Mouse (Mus musculus): ENCODE measurements around the gene Ech1. TPM values are rescaled to one million over a fixed set of nuclear protein-coding genes. Genes with fewer than 3 reads are reported as not detected.

Gene Ech1
- polyA plus RNA-seq, 1 experiment, result 132 TPM

DNA sequence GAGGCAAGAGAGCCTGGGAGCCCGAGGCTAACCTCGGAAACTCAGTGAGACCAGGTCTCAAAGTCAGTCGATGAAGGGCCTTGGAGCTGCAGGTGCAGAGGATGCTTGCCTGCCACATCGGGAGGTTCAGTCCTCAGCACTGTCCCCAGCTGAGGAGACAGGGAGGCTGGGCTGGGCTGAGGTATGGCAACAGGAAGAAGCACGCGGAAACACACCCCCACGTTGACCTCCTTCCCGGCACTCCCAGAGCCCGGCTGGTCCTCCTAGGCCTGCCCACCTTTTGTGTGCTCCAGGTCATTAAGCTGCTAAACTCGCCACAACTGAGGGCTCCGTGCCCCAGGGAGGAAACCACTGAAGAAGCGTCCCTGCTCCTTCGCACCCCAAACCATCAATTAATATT, 56.2 kb downstream of the Ech1 start, which contains the start of gene Capn12:
Capn12 (plus strand) TSS at position 224 of the 400 bp plus-strand sequence.
- no peaks in the 10 kb centered on the region for H3K79me2 ChIP-seq (ENCODE audit: control insufficient read depth, insufficient read depth)
- H3K36me3 ChIP-seq (ENCODE audit: control insufficient read depth, insufficient read depth), result no peaks in the 10 kb centered on the region
- H3ac ChIP-seq (ENCODE audit: control insufficient read depth, insufficient read length), result no peak within 1 kb of the TSS
- H3K4me2 ChIP-seq (ENCODE audit: low read depth), result no peak within 1 kb of the TSS
- H3K27me3 ChIP-seq (ENCODE audit: control insufficient read depth, insufficient read depth, insufficient read length), result no peaks in the 10 kb centered on the region
- TF ChIP-seq MYOD1 (IDR thresholded peaks at IDR 0.05; ENCODE audit: control insufficient read depth in 1 of 3, insufficient read length in 2 of 3, low read depth in 2 of 3), result no peak
- no peak for TF ChIP-seq POLR2A (IDR thresholded peaks at IDR 0.05; ENCODE audit: insufficient read length, low read depth)
- no peak for TF ChIP-seq TCF3 (IDR thresholded peaks at IDR 0.05; ENCODE audit: insufficient read length, low read depth)
- TF ChIP-seq MYOG (IDR thresholded peaks at IDR 0.05; ENCODE audit: control insufficient read depth in 1 of 3, insufficient read depth in 1 of 3, insufficient read length in 2 of 3, low read depth in 2 of 3), result no peak
- TF ChIP-seq CEBPB (IDR thresholded peaks at IDR 0.05; ENCODE audit: insufficient read depth, poor library complexity, severe bottlenecking), result no peak
- no peak for TF ChIP-seq USF1 (IDR thresholded peaks at IDR 0.05; ENCODE audit: low read depth)
- TF ChIP-seq MAX (IDR thresholded peaks at IDR 0.05; ENCODE audit: low read depth), result no peak
- no peak for TF ChIP-seq POLR2AphosphoS2 (IDR thresholded peaks at IDR 0.05; ENCODE audit: insufficient read length, low read depth)
- TF ChIP-seq TCF12 (IDR thresholded peaks at IDR 0.05; ENCODE audit: insufficient read depth, poor library complexity, severe bottlenecking), result no peak
- no peak for TF ChIP-seq SRF (IDR thresholded peaks at IDR 0.05; ENCODE audit: control insufficient read depth, insufficient read length, low read depth)
- no peak for TF ChIP-seq REST (IDR thresholded peaks at IDR 0.05; ENCODE audit: insufficient read depth, insufficient read length)
- TF ChIP-seq E2F4 (IDR thresholded peaks at IDR 0.05; ENCODE audit: insufficient read depth), result no peak
- H3K4me3 ChIP-seq, result no peak within 1 kb of the TSS

Other genes starting within 250 kb of the Ech1 start
- 29.4 TPM for gene Samd4b, start 227.1 kb upstream of the Ech1 start, polyA plus RNA-seq (2012; fragmentation: generic; extraction: Trizol)
- 27.5 TPM for gene Pak4, start 227.0 kb upstream of the Ech1 start, polyA plus RNA-seq (2012; fragmentation: generic; extraction: Trizol)
- gene Acp7, start 193.9 kb upstream of the Ech1 start, polyA plus RNA-seq (2012; fragmentation: generic; extraction: Trizol), result not detected
- not detected for gene Fbxo27, start 132.4 kb upstream of the Ech1 start, polyA plus RNA-seq (2012; fragmentation: generic; extraction: Trizol)
- gene Fbxo17, start 108.4 kb upstream of the Ech1 start, polyA plus RNA-seq (2012; fragmentation: generic; extraction: Trizol), result 33.1 TPM
- 132 TPM for gene Mrps12, start 83.4 kb upstream of the Ech1 start, polyA plus RNA-seq (2012; fragmentation: generic; extraction: Trizol)
- 10.5 TPM for gene Sars2, start 83.2 kb upstream of the Ech1 start, polyA plus RNA-seq (2012; fragmentation: generic; extraction: Trizol)
- not detected for gene Ccer2, start 69.0 kb upstream of the Ech1 start, polyA plus RNA-seq (2012; fragmentation: generic; extraction: Trizol)
- gene Sirt2, start 58.5 kb upstream of the Ech1 start, polyA plus RNA-seq (2012; fragmentation: generic; extraction: Trizol), result 100.0 TPM
- 59.3 TPM for gene Nfkbib, start 57.7 kb upstream of the Ech1 start, polyA plus RNA-seq (2012; fragmentation: generic; extraction: Trizol)
- 0.12 TPM for gene Rinl, start 36.2 kb upstream of the Ech1 start, polyA plus RNA-seq (2012; fragmentation: generic; extraction: Trizol)
- gene Hnrnpl, start 16.7 kb upstream of the Ech1 start, polyA plus RNA-seq (2012; fragmentation: generic; extraction: Trizol), result 230 TPM
- 3.0 TPM for gene Lgals4, start 8.6 kb downstream of the Ech1 start, polyA plus RNA-seq (2012; fragmentation: generic; extraction: Trizol)
- 0.50 TPM for gene Lgals7, start 38.6 kb downstream of the Ech1 start, polyA plus RNA-seq (2012; fragmentation: generic; extraction: Trizol)
- 0.24 TPM for gene Capn12, start 56.2 kb downstream of the Ech1 start, polyA plus RNA-seq (2012; fragmentation: generic; extraction: Trizol)
- 270 TPM for gene Actn4, start 137.1 kb downstream of the Ech1 start, polyA plus RNA-seq (2012; fragmentation: generic; extraction: Trizol)
- 335 TPM for gene Eif3k, start 156.6 kb downstream of the Ech1 start, polyA plus RNA-seq (2012; fragmentation: generic; extraction: Trizol)
- gene Map4k1, start 156.8 kb downstream of the Ech1 start, polyA plus RNA-seq (2012; fragmentation: generic; extraction: Trizol), result 0.18 TPM

Measured in myocyte (in vitro differentiated cells).